Mouse (Mus musculus): ENCODE data around the gene Adgrg2.

Adgrg2 gene

GRCm38 (mm10) chrX:160390464-160390956 lies at the start of gene Adgrg2:
Gene Adgrg2 (plus strand): TSS chrX:160390690.
- no peak for DNase-seq (ENCODE audit: low read depth)

- no peak for DNase-seq (ENCODE audit: low read depth)
Observed at GRCm38 (mm10) chrX:160350995-160351394, 39.5 kb upstream of the Adgrg2 start.

- DNase-seq (ENCODE audit: low read depth): no peak
Observed at GRCm38 (mm10) chrX:160351967-160352677, 38.4 kb upstream of the Adgrg2 start.

GRCm38 (mm10) chrX:160384748-160385501 lies 5.6 kb upstream of the Adgrg2 start:
- DNase-seq (ENCODE audit: low read depth): no peak

- no peak for DNase-seq (ENCODE audit: low read depth)
Observed at GRCm38 (mm10) chrX:160385502-160385772, 5.1 kb upstream of the Adgrg2 start.

GRCm38 (mm10) chrX:160412930-160413453 lies 22.5 kb downstream of the Adgrg2 start:
- no peak for DNase-seq (ENCODE audit: low read depth)

GRCm38 (mm10) chrX:160413881-160414395 lies 23.4 kb downstream of the Adgrg2 start:
- no peak for DNase-seq (ENCODE audit: low read depth)

- no peak for DNase-seq (ENCODE audit: low read depth)
Observed at GRCm38 (mm10) chrX:160418397-160418796, 27.9 kb downstream of the Adgrg2 start.

GRCm38 (mm10) chrX:160423737-160424136 lies 33.2 kb downstream of the Adgrg2 start:
- DNase-seq (ENCODE audit: low read depth): no peak

GRCm38 (mm10) chrX:160426486-160426885 lies 36.0 kb downstream of the Adgrg2 start:
- DNase-seq (ENCODE audit: low read depth): no peak

GRCm38 (mm10) chrX:160426930-160427329 lies 36.4 kb downstream of the Adgrg2 start:
- DNase-seq (ENCODE audit: low read depth): no peak

- DNase-seq (ENCODE audit: low read depth): no peak
Observed at GRCm38 (mm10) chrX:160432192-160432591, 41.7 kb downstream of the Adgrg2 start.

GRCm38 (mm10) chrX:160441272-160441671 lies 50.8 kb downstream of the Adgrg2 start:
- DNase-seq (ENCODE audit: low read depth): no peak

- DNase-seq (ENCODE audit: low read depth): no peak
Observed at GRCm38 (mm10) chrX:160448351-160448750, 57.9 kb downstream of the Adgrg2 start.

GRCm38 (mm10) chrX:160449363-160449762 lies 58.9 kb downstream of the Adgrg2 start:
- DNase-seq (ENCODE audit: low read depth): no peak

GRCm38 (mm10) chrX:160455686-160456085 lies 65.2 kb downstream of the Adgrg2 start:
- DNase-seq (ENCODE audit: low read depth): peak; percentile 2

- DNase-seq (ENCODE audit: low read depth): no peak
Observed at GRCm38 (mm10) chrX:160471257-160471786, 80.8 kb downstream of the Adgrg2 start.

- no peak for DNase-seq (ENCODE audit: low read depth)
Observed at GRCm38 (mm10) chrX:160489784-160490183, 99.3 kb downstream of the Adgrg2 start.

- DNase-seq (ENCODE audit: low read depth): no peak
Observed at GRCm38 (mm10) chrX:160494333-160494732, 103.8 kb downstream of the Adgrg2 start.

- DNase-seq (ENCODE audit: low read depth): no peak
Observed at GRCm38 (mm10) chrX:160494921-160495320, 104.4 kb downstream of the Adgrg2 start.

GRCm38 (mm10) chrX:160496473-160496872 lies 106.0 kb downstream of the Adgrg2 start:
- no peak for DNase-seq (ENCODE audit: low read depth)

- no peak for DNase-seq (ENCODE audit: low read depth)
Observed at GRCm38 (mm10) chrX:160501095-160501494, 110.6 kb downstream of the Adgrg2 start.

GRCm38 (mm10) chrX:160501687-160502047 lies 111.2 kb downstream of the Adgrg2 start:
- no peak for DNase-seq (ENCODE audit: low read depth)
